In the genomic region with DNA sequence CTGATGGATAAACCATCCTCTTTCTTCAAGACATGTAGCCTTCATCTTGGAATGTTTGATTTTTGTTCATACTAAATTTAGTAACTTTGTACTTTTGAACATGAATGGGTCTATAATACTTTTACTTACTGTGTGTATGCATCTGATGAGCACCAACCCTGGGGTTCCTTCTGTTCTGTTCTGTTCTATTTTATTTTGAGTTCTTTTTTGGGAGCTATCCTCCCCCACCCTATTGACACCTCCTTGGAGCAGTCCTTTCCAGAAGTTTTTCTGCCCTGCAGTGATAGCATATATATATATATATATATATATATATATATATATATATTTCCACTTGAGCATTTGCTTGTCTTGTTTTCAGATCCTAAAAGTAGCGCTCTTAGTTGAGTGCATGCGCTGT, we compare ENCODE assay signal across 17 mouse cellular contexts.
A peak's percentile ranks its signal among the peaks of the same experiment; 100 is the strongest.
DNase-seq lines count a peak whose midpoint lies in the region; ATAC-seq lines count a peak whose summit lies in the region.
"Had no signal": no experiment of that assay in that cellular context is flagged by ENCODE, and none has a peak within 500 bp of the region (broad histone marks: within the 10 kb centered on the region; RNA-seq: fewer than 3 reads in every experiment).

No protein-coding gene starts in this region.

- peak; percentile 55 for ATAC-seq in frontal cortex, adult (ENCODE audit: low TSS enrichment)
- ATAC-seq: activated CD4-positive, CD25-positive, alpha-beta regulatory T cell, adult 4 months; CD4-positive, CD25-positive, alpha-beta regulatory T cell, adult 4 months; Patski had no signal

- DNase-seq in frontal cortex, postnatal 10 days (ENCODE audit: low spot score in 2 of 2), result no peak
- DNase-seq in right cerebral cortex, adult 18-20 months, result peak; percentile 16
- no peak for DNase-seq in right cerebral cortex, adult 2 months (ENCODE audit: low spot score in 2 of 2)
- DNase-seq in brain, adult 2 months (ENCODE audit: low read depth, low spot score), result peak; percentile 38
- no peak for DNase-seq in lung, adult 18-20 months
- DNase-seq: adrenal gland, adult 2 months; adrenal gland, adult 8-10 months; adrenal gland, postnatal 10 days; adrenal gland, postnatal 14 days; adrenal gland, postnatal 25 days; adrenal gland, postnatal 36 days; B cell, adult 2 months; cerebellum, adult 11 months had no signal

Comparison
In these comparisons a context has a peak if more than half of its experiments do, and no peak if none do; other contexts are left out.
1. DNase-seq: peak in right cerebral cortex, adult 18-20 months (single experiment) and brain, adult 2 months (single experiment); none in frontal cortex, postnatal 10 days (0 of 2), right cerebral cortex, adult 2 months (0 of 2) and lung, adult 18-20 months (0 of 2).